Mouse (Mus musculus) CH12.LX (cell line): ENCODE results near the gene Abca3. TPM values are rescaled to one million over a fixed set of nuclear protein-coding genes. Genes with fewer than 3 reads are reported as not detected.

ENCODE experiments used
- DNase-seq: peaks from one replicate; pipeline ENCODE4 v3.0.0-alpha.2; 2013; ENCODE audit errors: extremely low read depth
- H3K27ac ChIP-seq: 2 replicates; pipeline ENCODE4 v1.5.1; 2012; ENCODE audit warnings: low read depth, mild to moderate bottlenecking, control low read depth, moderate library complexity; ENCODE audit not compliant: insufficient read depth
- H3K27me3 ChIP-seq: replicated peaks from 2 replicates; pipeline ENCODE3; 2012; ENCODE audit warnings: inconsistent platforms
- H3K36me3 ChIP-seq, 2 experiments: replicated peaks in 1 of 2; 2 replicates each; pipeline versions ENCODE3 to v1.6.1; 2012; ENCODE audit warnings: inconsistent platforms in 1 of 2, low read length in 1 of 2, mild to moderate bottlenecking in 1 of 2, mixed read lengths in 1 of 2, moderate library complexity in 1 of 2; ENCODE audit not compliant: control insufficient read depth in 1 of 2, insufficient read depth in 1 of 2
- H3K4me1 ChIP-seq, 2 experiments: 2 replicates each; pipeline ENCODE4 v1.6.1; 2012; ENCODE audit warnings: inconsistent platforms in 1 of 2, moderate library complexity in 1 of 2; ENCODE audit not compliant: insufficient read depth in 2 of 2, control insufficient read depth in 1 of 2
- H3K4me2 ChIP-seq: 2 replicates; pipeline ENCODE4 v1.6.1; 2012; ENCODE audit warnings: low read depth, mild to moderate bottlenecking, control low read depth; ENCODE audit not compliant: poor library complexity, insufficient read depth, severe bottlenecking
- H3K4me3 ChIP-seq, 3 experiments: fragments of 150-350 bp in 1 of 3; sonication (generic) in 1 of 3; replicated peaks in 1 of 3; 2 replicates each; pipeline versions ENCODE3 to v1.5.1; 2011 to 2012; ENCODE audit warnings: low read depth in 2 of 3, low read length in 2 of 3, mild to moderate bottlenecking in 2 of 3, moderate library complexity in 2 of 3, control low read depth in 1 of 3, improper control_type of control experiment in 1 of 3, inconsistent platforms in 1 of 3, mixed read lengths in 1 of 3; ENCODE audit not compliant: poor library complexity in 1 of 3
- H3K79me2 ChIP-seq: replicated peaks from 2 replicates; pipeline ENCODE4 v1.6.1; 2012; ENCODE audit warnings: mild to moderate bottlenecking, moderate library complexity; ENCODE audit not compliant: control insufficient read depth, poor library complexity, insufficient read depth, severe bottlenecking; ENCODE audit errors: extremely low read depth
- H3K9ac ChIP-seq: 2 replicates; pipeline ENCODE4 v1.6.1; 2012; ENCODE audit warnings: low read depth, mild to moderate bottlenecking, control low read depth, moderate library complexity; ENCODE audit not compliant: insufficient read depth
- H3K9me3 ChIP-seq: replicated peaks from 2 replicates; pipeline ENCODE3; 2012; ENCODE audit warnings: low read length, inconsistent platforms, mixed read lengths
- BHLHE40 ChIP-seq: IDR thresholded peaks from 2 replicates; pipeline ENCODE4 v1.6.1; 2011; ENCODE audit warnings: mild to moderate bottlenecking, low read depth, low read length, improper control_type of control experiment
- CHD1 ChIP-seq: IDR thresholded peaks from 2 replicates; pipeline ENCODE4 v1.6.1; 2012; ENCODE audit warnings: low read depth, low read length, improper control_type of control experiment, inconsistent platforms
- IRF4 ChIP-seq: IDR thresholded peaks from 2 replicates; pipeline ENCODE4 v1.6.1; 2014; ENCODE audit warnings: low read depth, mild to moderate bottlenecking, inconsistent platforms, low read length, improper control_type of control experiment
- JUN ChIP-seq: IDR thresholded peaks from 2 replicates; pipeline ENCODE4 v1.6.1; 2011; ENCODE audit warnings: low read depth, mild to moderate bottlenecking, low read length, improper control_type of control experiment, moderate library complexity; ENCODE audit not compliant: insufficient read depth
- MAX ChIP-seq: IDR thresholded peaks from 2 replicates; pipeline ENCODE4 v1.6.1; 2011; ENCODE audit warnings: low read length, improper control_type of control experiment
- MAZ ChIP-seq: IDR thresholded peaks from 2 replicates; pipeline ENCODE4 v1.6.1; 2012; ENCODE audit warnings: low read depth, mild to moderate bottlenecking, inconsistent platforms, low read length, improper control_type of control experiment, moderate library complexity
- MEF2A ChIP-seq: IDR thresholded peaks from 2 replicates; pipeline ENCODE4 v1.6.1; 2014; ENCODE audit warnings: low read depth, mild to moderate bottlenecking, inconsistent platforms, low read length, improper control_type of control experiment, borderline replicate concordance
- POLR2A ChIP-seq: IDR thresholded peaks from 2 replicates; pipeline ENCODE4 v1.6.1; 2011; ENCODE audit warnings: low read depth, mild to moderate bottlenecking, improper control_type of control experiment, low read length
- RAD21 ChIP-seq: IDR thresholded peaks from 2 replicates; pipeline ENCODE4 v1.6.1; 2011; ENCODE audit warnings: low read depth, mild to moderate bottlenecking, low read length, improper control_type of control experiment, moderate library complexity
- TCF12 ChIP-seq: IDR thresholded peaks from 2 replicates; pipeline ENCODE4 v1.6.1; 2014; ENCODE audit warnings: low read depth, mild to moderate bottlenecking, inconsistent platforms, low read length, improper control_type of control experiment
- UBTF ChIP-seq: IDR thresholded peaks from 2 replicates; pipeline ENCODE4 v1.6.1; 2012; ENCODE audit warnings: low read depth, mild to moderate bottlenecking, inconsistent platforms, low read length, improper control_type of control experiment, moderate library complexity
- USF1 ChIP-seq: IDR thresholded peaks from 2 replicates; pipeline ENCODE4 v1.6.1; 2014; ENCODE audit warnings: low read depth, mild to moderate bottlenecking, inconsistent platforms, low read length, improper control_type of control experiment
- ZMIZ1 ChIP-seq: IDR thresholded peaks from 2 replicates; pipeline ENCODE4 v1.6.1; 2012; ENCODE audit warnings: low read depth, mild to moderate bottlenecking, inconsistent platforms, low read length, improper control_type of control experiment
- dilution Hi-C: fragments of 300-500 bp; cut with MboI; formaldehyde crosslinking; loops from 2 replicates; pipeline ENCODE4 v1.14.3; 2020; ENCODE audit warnings: low sequenced_read_pairs; ENCODE audit not compliant: extremely low pct_unique_long_range_greater_than_20kb, extremely low pct_ligation_motif_present
- in situ Hi-C: fragments of 300-500 bp; cut with MboI; formaldehyde crosslinking; loops from 3 replicates; pipeline ENCODE4 v1.14.3; 2019; ENCODE audit warnings: low sequenced_read_pairs, low pct_ligation_motif_present, low pct_unique_long_range_greater_than_20kb, mixed read lengths
- polyA plus RNA-seq: library from polyadenylated mRNA; unstranded; fragments of >175 nt; gene quantifications from 2 replicates; pipeline ENCODE4 v1.2.1, GENCODE M21; 2012; ENCODE audit warnings: low read depth; ENCODE audit not compliant: insufficient read length
- total RNA-seq, 2 experiments: library from RNA; depleted of rRNA; stranded (reverse); fragments of 300-350 nt in 1 of 2; fragments of >200 nt in 1 of 2; gene quantifications; 2 replicates each; pipeline ENCODE4 v1.2.3; 2012 to 2014

The Abca3 gene
- total and polyA plus RNA-seq, 3 experiments = 3.9 to 8.7 (median 8.4) TPM

GRCm38 (mm10) chr17:24325051-24325450 lies 26.7 kb upstream of the Abca3 start:
- Histone ChIP-seq H3K9ac (no peak overlapping the region), H3K27ac (no peak overlapping the region), H3K4me1 (no peaks in the 10 kb centered on the region), H3K4me2 (no peak overlapping the region; the same call in 1 of the 2 replicates), H3K4me3 (no peak overlapping the region), H3K36me3 (no peaks in the 10 kb centered on the region), H3K79me2 (no peaks in the 10 kb centered on the region), H3K27me3 (no peaks in the 10 kb centered on the region), H3K9me3 (peaks cover 6% of the 10 kb centered on the region)
- TF ChIP-seq USF1 (no peak), RAD21 (no peak), POLR2A (no peak), UBTF (no peak), IRF4 (no peak), BHLHE40 (no peak)
- no peak for DNase-seq
- in situ Hi-C loops (no loop called here), dilution Hi-C loops (no loop called here)

- no peak overlapping the region for H3K4me2 ChIP-seq
- H3K79me2 ChIP-seq = no peaks in the 10 kb centered on the region
- no peaks in the 10 kb centered on the region for H3K27me3 ChIP-seq
- dilution Hi-C loops (no loop called here), in situ Hi-C loops (no loop called here)
- no peaks in the 10 kb centered on the region for H3K4me1 ChIP-seq
- TF ChIP-seq MEF2A = no peak
- TF ChIP-seq TCF12 = no peak
- TF ChIP-seq CHD1 = no peak
- H3K9me3 ChIP-seq = no peaks in the 10 kb centered on the region
- H3K4me3 ChIP-seq = no peak overlapping the region
- H3K36me3 ChIP-seq = no peaks in the 10 kb centered on the region
- no peak for DNase-seq
- H3K9ac ChIP-seq = no peak overlapping the region
- no peak overlapping the region for H3K27ac ChIP-seq
Measured at GRCm38 (mm10) chr17:24327656-24328055, 24.1 kb upstream of the Abca3 start.

- no peak overlapping the region for H3K27ac ChIP-seq
- peaks cover 2% of the 10 kb centered on the region for H3K27me3 ChIP-seq
- TF ChIP-seq ZMIZ1 = no peak
- no peak for TF ChIP-seq IRF4
- TF ChIP-seq MAX = no peak
- no peak for TF ChIP-seq JUN
- no peak for TF ChIP-seq MAZ
- TF ChIP-seq TCF12 = no peak
- TF ChIP-seq, all 38 proteins: peak for 0
- Histone ChIP-seq H3K36me3 (no peaks in the 10 kb centered on the region), H3K9ac (no peak overlapping the region), H3K4me2 (no peak overlapping the region), H3K9me3 (no peaks in the 10 kb centered on the region), H3K4me1 (peaks cover 7% of the 10 kb centered on the region in 2 experiments), H3K79me2 (no peaks in the 10 kb centered on the region), H3K4me3 (no peak overlapping the region)
- dilution Hi-C loops = no loop called here
- in situ Hi-C loops = no loop called here
- no peak for DNase-seq
Measured at GRCm38 (mm10) chr17:24344672-24345071, 7.1 kb upstream of the Abca3 start.
